Comparison of ENCODE assay signal across 9 mouse cellular contexts in the genomic region with DNA sequence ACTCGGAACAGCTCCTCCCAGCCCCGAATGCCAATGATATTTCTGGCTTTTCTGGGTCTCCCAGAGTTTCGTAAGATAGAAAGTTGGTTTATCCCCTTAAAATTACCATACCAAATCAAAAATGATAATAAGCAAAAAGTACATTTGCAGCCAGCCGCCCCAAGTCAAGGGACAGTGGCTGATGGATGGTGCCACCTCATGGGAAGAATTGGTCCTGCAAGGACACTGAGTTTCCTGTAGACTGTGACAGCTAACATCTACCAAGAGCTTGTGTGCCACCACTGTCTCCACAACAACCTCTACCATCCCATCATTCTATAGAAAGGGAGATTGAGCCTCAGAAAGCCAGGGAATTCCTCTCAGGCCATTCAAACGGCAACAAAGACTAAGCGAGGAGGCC. TPM values are rescaled to one million over a fixed set of nuclear protein-coding genes. Genes with fewer than 3 reads are reported as not detected.
DNase-seq lines count a peak whose midpoint lies in the region; ATAC-seq lines count a peak whose summit lies in the region.
"Had no signal": no experiment of that assay in that cellular context is flagged by ENCODE, and none has a peak within 500 bp of the region (broad histone marks: within the 10 kb centered on the region; RNA-seq: fewer than 3 reads in every experiment).

No protein-coding gene starts in this region.

- no peak overlapping the region for H3K4me2 ChIP-seq in midbrain, embryonic 14.5 days (ENCODE audit: low read length)
- no peak overlapping the region for H3K4me2 ChIP-seq in midbrain, embryonic 16.5 days (ENCODE audit: low read length)

- H3K36me3 ChIP-seq in midbrain, embryonic 14.5 days (ENCODE audit: control insufficient read depth, insufficient read depth, low read length), result no peaks in the 10 kb centered on the region
- H3K36me3 ChIP-seq in midbrain, embryonic 16.5 days (ENCODE audit: control insufficient read depth, insufficient read depth, low read length), result no peaks in the 10 kb centered on the region

- no peak overlapping the region for H3K9ac ChIP-seq in midbrain, embryonic 14.5 days (replicated peaks; ENCODE audit: low read length)
- H3K9ac ChIP-seq in midbrain, embryonic 16.5 days (ENCODE audit: low read depth, low read length), result no peak overlapping the region

- no peak overlapping the region for H3K27ac ChIP-seq in midbrain, embryonic 14.5 days (replicated peaks; ENCODE audit: low read depth, low read length)
- no peak overlapping the region for H3K27ac ChIP-seq in midbrain, embryonic 16.5 days (ENCODE audit: low read length)

- H3K9me3 ChIP-seq in midbrain, embryonic 14.5 days (ENCODE audit: control insufficient read depth, low read length), result no peaks in the 10 kb centered on the region
- H3K9me3 ChIP-seq in midbrain, embryonic 16.5 days (replicated peaks; ENCODE audit: control insufficient read depth, low read length, poor library complexity, severe bottlenecking), result no peaks in the 10 kb centered on the region

- no peak for ATAC-seq in cerebellum, adult (ENCODE audit: insufficient number of reproducible peaks, low FRiP score, low TSS enrichment)
- no peak for ATAC-seq in midbrain, embryonic 14.5 days (ENCODE audit: low FRiP score, low TSS enrichment)
- no peak for ATAC-seq in midbrain, embryonic 16.5 days

- 63% methylated on average over 6 of the region's 6 CpGs for WGBS in midbrain, embryonic 14.5 days
- WGBS in midbrain, embryonic 16.5 days, result 59% methylated on average over 6 of the region's 6 CpGs

- H3K27me3 ChIP-seq in midbrain, embryonic 14.5 days (ENCODE audit: control insufficient read depth, insufficient read depth, low read length), result no peaks in the 10 kb centered on the region; the same call in 1 of the 2 replicates
- no peaks in the 10 kb centered on the region for H3K27me3 ChIP-seq in midbrain, embryonic 16.5 days (ENCODE audit: control insufficient read depth, insufficient read depth, low read depth, low read length)

- peak; percentile 49 for DNase-seq in cerebellum, adult 11 months
- DNase-seq in midbrain, embryonic 14.5 days, result peak; percentile 53
- peak; percentile 79 to 84 for DNase-seq in cerebellum, postnatal 25 days
- peak; percentile 73 to 79 for DNase-seq in layer of hippocampus, postnatal 10 days (ENCODE audit: low spot score in 2 of 2)
- DNase-seq in right cerebral cortex, postnatal 14 days, result peak; percentile 64
- DNase-seq in urinary bladder, postnatal 25 days (ENCODE audit: low spot score), result no peak

- H3K4me1 ChIP-seq in midbrain, embryonic 14.5 days (ENCODE audit: control insufficient read depth, insufficient read depth, low read length), result peaks cover 12% of the 10 kb centered on the region; the same call in 1 of the 2 replicates
- peaks cover 8% of the 10 kb centered on the region; the same call in 1 of the 2 replicates for H3K4me1 ChIP-seq in midbrain, embryonic 16.5 days (ENCODE audit: control insufficient read depth, insufficient read depth, low read length)

- H3K4me3 ChIP-seq in midbrain, embryonic 14.5 days (replicated peaks; ENCODE audit: low read depth, low read length), result no peak overlapping the region
- H3K4me3 ChIP-seq in midbrain, embryonic 16.5 days (ENCODE audit: low read depth, low read length), result no peak overlapping the region
- H3K4me3 ChIP-seq: erythroblast, embryonic 14.5 days had no signal

RNA-seq across cellular contexts. Expression of a gene that starts 2.4 kb away (rescaled TPM):
- polyA plus RNA-seq in midbrain, embryonic 14.5 days (2014; fragmentation: Nextera tagmentation; extraction: Ambion mirVana), result 31.1 and 31.3 TPM in 2 replicates
- 43.2 and 46.3 TPM in 2 replicates for polyA plus RNA-seq in midbrain, embryonic 16.5 days (2015; fragmentation: Nextera tagmentation; extraction: Ambion mirVana)
- 10 to 100 TPM; 79.8 to 84.6 TPM for total RNA-seq in layer of hippocampus, postnatal 10 days (2021)
